Mouse (Mus musculus) kidney, embryonic 15.5 days (tissue): ENCODE data around the gene Bbc3. TPM values are rescaled to one million over a fixed set of nuclear protein-coding genes. Genes with fewer than 3 reads are reported as not detected.

Experiments
- ATAC-seq: fragments of 200-750 bp; cut with Nextera tagmentation; replicated peaks from 2 replicates; pipeline ENCODE4 v1.8.0; 2017; ENCODE audit warnings: moderate TSS enrichment; ENCODE audit not compliant: low FRiP score
- H3K27ac ChIP-seq: fragments of 300-500 bp; sonication (generic); 2 replicates; pipeline ENCODE4 v1.5.1; 2015; ENCODE audit warnings: mild to moderate bottlenecking, inconsistent platforms
- H3K27me3 ChIP-seq: fragments of 300-500 bp; sonication (generic); 2 replicates; pipeline ENCODE4 v1.6.1; 2015; ENCODE audit warnings: inconsistent platforms
- H3K36me3 ChIP-seq: fragments of 300-500 bp; sonication (generic); 2 replicates; pipeline ENCODE4 v1.6.1; 2015; ENCODE audit warnings: inconsistent platforms
- H3K4me1 ChIP-seq: fragments of 300-500 bp; sonication (generic); 2 replicates; pipeline ENCODE4 v1.6.1; 2015; ENCODE audit warnings: inconsistent platforms
- H3K4me2 ChIP-seq: fragments of 300-500 bp; sonication (generic); 2 replicates; pipeline ENCODE4 v1.6.1; 2015; ENCODE audit warnings: moderate library complexity, mild to moderate bottlenecking, inconsistent platforms
- H3K4me3 ChIP-seq: fragments of 300-500 bp; sonication (generic); replicated peaks from 2 replicates; pipeline ENCODE4 v1.5.1; 2015; ENCODE audit warnings: mild to moderate bottlenecking, inconsistent platforms
- H3K9ac ChIP-seq: fragments of 300-500 bp; sonication (generic); 2 replicates; pipeline ENCODE4 v1.6.1; 2015; ENCODE audit warnings: mild to moderate bottlenecking, inconsistent platforms
- H3K9me3 ChIP-seq: fragments of 300-500 bp; sonication (generic); replicated peaks from 2 replicates; pipeline ENCODE4 v1.6.1; 2016; ENCODE audit warnings: inconsistent platforms
- WGBS: fragments of 180-500 bp; shearing (Covaris S2); methylation state at CpG from one replicate; pipeline ENCODE4 v1.1.7; 2015; ENCODE audit warnings: mixed read lengths; 5-methylcytosine and 5-hydroxymethylcytosine counted together
- polyA plus RNA-seq: library from polyadenylated mRNA; unstranded; fragments of >200 nt; fragmentation: Nextera tagmentation; extraction: Ambion mirVana; gene quantifications from 2 replicates; pipeline ENCODE4 v1.2.1, GENCODE M21; 2015

Bbc3 gene
- polyA plus RNA-seq, 1 experiment from 2014 or later: 12.4 TPM

DNA sequence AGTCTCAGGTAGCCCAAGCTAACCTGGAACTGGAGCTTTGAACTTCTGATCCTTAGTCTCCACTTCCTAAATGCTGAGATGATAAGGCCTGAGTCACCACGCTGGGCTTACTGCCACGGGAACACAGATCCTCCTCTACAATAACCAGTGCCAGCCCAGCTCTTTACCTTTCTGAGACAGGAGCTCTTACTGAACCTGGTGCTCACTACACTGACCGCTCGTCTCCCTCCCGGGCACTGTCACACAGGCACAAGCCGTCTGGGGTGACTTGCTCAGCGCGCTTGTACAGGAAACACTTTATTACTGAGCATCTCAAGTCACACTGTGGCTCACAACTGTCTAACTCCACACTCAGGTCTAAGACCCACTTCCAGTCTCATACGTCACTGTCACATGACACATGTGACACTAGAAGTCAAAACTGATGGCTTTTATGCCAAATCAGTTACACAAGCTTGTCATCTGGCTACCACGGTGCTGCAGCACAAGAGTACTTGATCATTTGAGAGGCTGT, 58.0 kb downstream of the Bbc3 start:
- H3K4me3 ChIP-seq: no peak overlapping the region
- no peak overlapping the region for H3K27ac ChIP-seq
- no peak overlapping the region for H3K9ac ChIP-seq
- WGBS: 49% methylated on average over 10 of the region's 10 CpGs
- no peaks in the 10 kb centered on the region for H3K9me3 ChIP-seq
- peaks cover 98% of the 10 kb centered on the region for H3K36me3 ChIP-seq
- H3K4me2 ChIP-seq: no peak overlapping the region
- no peaks in the 10 kb centered on the region for H3K4me1 ChIP-seq
- H3K27me3 ChIP-seq: no peaks in the 10 kb centered on the region
- no peak for ATAC-seq

DNA sequence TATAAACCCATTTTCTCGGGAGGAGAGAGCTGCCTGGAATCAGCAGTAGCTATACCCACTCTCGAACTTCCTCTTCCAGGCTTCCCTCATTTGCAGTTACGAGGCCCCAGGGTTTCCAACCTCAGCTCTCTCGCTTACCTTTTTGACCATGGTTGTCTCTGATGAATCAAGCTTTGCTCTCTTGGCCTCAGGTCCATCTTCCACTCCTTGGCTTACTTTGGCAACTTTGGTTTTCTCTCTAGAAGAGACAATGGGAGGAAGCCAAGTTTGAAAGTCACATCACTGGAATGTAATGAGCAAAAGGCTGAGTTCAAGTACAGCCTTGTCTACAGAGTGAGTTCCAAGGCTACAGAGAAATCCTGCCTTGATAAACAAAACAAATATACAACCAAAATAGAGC, 58.5 kb downstream of the Bbc3 start:
- Histone ChIP-seq H3K36me3 (peaks cover 96% of the 10 kb centered on the region), H3K27ac (no peak overlapping the region), H3K4me2 (no peak overlapping the region), H3K4me1 (no peaks in the 10 kb centered on the region), H3K27me3 (no peaks in the 10 kb centered on the region), H3K9ac (no peak overlapping the region), H3K4me3 (no peak overlapping the region), H3K9me3 (no peaks in the 10 kb centered on the region)
- ATAC-seq: no peak
- WGBS: 57% methylated on average over 4 of the region's 4 CpGs

Other genes with a start within 250 kb of the Bbc3 start
- gene Zfp541, start 246.6 kb upstream of the Bbc3 start, polyA plus RNA-seq: 0.13 TPM in 1 of 2 replicates, not detected in the other
- 178 and 203 TPM in 2 replicates for gene Napa, start 209.9 kb upstream of the Bbc3 start, polyA plus RNA-seq
- 30.0 and 37.5 TPM in 2 replicates for gene Kptn, start 188.5 kb upstream of the Bbc3 start, polyA plus RNA-seq
- gene Slc8a2, start 178.6 kb upstream of the Bbc3 start, polyA plus RNA-seq: 0.09 and 0.19 TPM in 2 replicates
- 22.5 and 28.9 TPM in 2 replicates for gene Meis3, start 133.3 kb upstream of the Bbc3 start, polyA plus RNA-seq
- 14.1 and 18.2 TPM in 2 replicates for gene Dhx34, start 86.4 kb upstream of the Bbc3 start, polyA plus RNA-seq
- 0.04 and 0.08 TPM in 2 replicates for gene C5ar2, start 64.2 kb upstream of the Bbc3 start, polyA plus RNA-seq
- gene C5ar1, start 48.9 kb upstream of the Bbc3 start, polyA plus RNA-seq: 2.5 and 3.7 TPM in 2 replicates
- 16.4 and 19.5 TPM in 2 replicates for gene Inafm1, start 34.8 kb upstream of the Bbc3 start, polyA plus RNA-seq
- 28.9 and 33.0 TPM in 2 replicates for gene Ccdc9, start 21.6 kb upstream of the Bbc3 start, polyA plus RNA-seq
- 327 and 334 TPM in 2 replicates for gene Sae1, start 79.4 kb downstream of the Bbc3 start, polyA plus RNA-seq
- 15.5 and 17.1 TPM in 2 replicates for gene Zc3h4, start 92.5 kb downstream of the Bbc3 start, polyA plus RNA-seq
- 51.0 and 55.9 TPM in 2 replicates for gene Tmem160, start 144.4 kb downstream of the Bbc3 start, polyA plus RNA-seq
- 0.38 and 0.51 TPM in 2 replicates for gene Npas1, start 169.3 kb downstream of the Bbc3 start, polyA plus RNA-seq